In genomic region chr5:128684192-128684591, GRCm38 (mm10) we compare ENCODE assay signal across 13 mouse cellular contexts. TPM values are rescaled to one million over a fixed set of nuclear protein-coding genes. Genes with fewer than 3 reads are reported as not detected.
A peak's percentile ranks its signal among the peaks of the same experiment; 100 is the strongest.
DNase-seq lines count a peak whose midpoint lies in the region; ATAC-seq and TF ChIP-seq lines count a peak whose summit lies in the region.
"Had no signal": no experiment of that assay in that cellular context is flagged by ENCODE, and none has a peak within 500 bp of the region (broad histone marks: within the 10 kb centered on the region; RNA-seq: fewer than 3 reads in every experiment).

No protein-coding gene starts in this region.

- H3K9ac ChIP-seq in lung, postnatal 0 days (replicated peaks; ENCODE audit: low read depth), result no peak overlapping the region
- no peak overlapping the region for H3K9ac ChIP-seq in forebrain, postnatal 0 days
- H3K9ac ChIP-seq in limb, embryonic 13.5 days, result peak overlapping the region; percentile 13; the same call in 1 of the 2 replicates

- no peaks in the 10 kb centered on the region for H3K27me3 ChIP-seq in lung, postnatal 0 days (replicated peaks; ENCODE audit: insufficient read depth, low read length)
- H3K27me3 ChIP-seq in forebrain, postnatal 0 days (ENCODE audit: insufficient read depth, low read length), result no peaks in the 10 kb centered on the region
- H3K27me3 ChIP-seq in limb, embryonic 13.5 days, result no peaks in the 10 kb centered on the region

- no peak overlapping the region for H3K27ac ChIP-seq in lung, postnatal 0 days (ENCODE audit: low read length)
- H3K27ac ChIP-seq in forebrain, postnatal 0 days (ENCODE audit: low read depth, low read length), result no peak overlapping the region
- H3K27ac ChIP-seq in limb, embryonic 13.5 days, result no peak overlapping the region; the same call in 1 of the 2 replicates

- DNase-seq in lung, postnatal 0 days (ENCODE audit: low spot score), result no peak
- DNase-seq in lung, adult 18-20 months, result no peak
- no peak for DNase-seq in forebrain, postnatal 0 days
- peak; percentile 44 for DNase-seq in ovary, postnatal 14 days (ENCODE audit: low spot score)
- DNase-seq in layer of hippocampus, adult 9-11 months, result no peak
- DNase-seq in kidney, adult 8-10 months, result no peak
- DNase-seq: adrenal gland, postnatal 25 days; cerebellum, adult 9-10 months; heart, postnatal 4 days had no signal

- TF ChIP-seq EP300 in lung, postnatal 0 days (IDR thresholded peaks at IDR 0.05), result no peak

- no peaks in the 10 kb centered on the region for H3K4me1 ChIP-seq in lung, postnatal 0 days (ENCODE audit: insufficient read depth, low read depth, low read length)
- H3K4me1 ChIP-seq in forebrain, postnatal 0 days (ENCODE audit: insufficient read depth), result no peaks in the 10 kb centered on the region
- peaks cover 15% of the 10 kb centered on the region for H3K4me1 ChIP-seq in limb, embryonic 13.5 days

- H3K4me2 ChIP-seq in lung, postnatal 0 days (replicated peaks; ENCODE audit: low read depth, low read length), result peak overlapping the region; percentile 20
- H3K4me2 ChIP-seq in forebrain, postnatal 0 days (ENCODE audit: low read depth), result peak overlapping the region; percentile 19
- peak overlapping the region; percentile 56 for H3K4me2 ChIP-seq in limb, embryonic 13.5 days (replicated peaks)

- 15% methylated on average over 10 of the region's 10 CpGs for WGBS in lung, postnatal 0 days
- under 1% methylated on average over 10 of the region's 10 CpGs for WGBS in forebrain, postnatal 0 days
- WGBS in limb, embryonic 13.5 days, result 9% methylated on average over 10 of the region's 10 CpGs

- H3K9me3 ChIP-seq in lung, postnatal 0 days (ENCODE audit: low read length), result no peaks in the 10 kb centered on the region; the same call in 1 of the 2 replicates
- H3K9me3 ChIP-seq in forebrain, postnatal 0 days (ENCODE audit: low read length), result no peaks in the 10 kb centered on the region
- H3K9me3 ChIP-seq in limb, embryonic 13.5 days, result peaks cover 17% of the 10 kb centered on the region

- no peak for TF ChIP-seq CTCF in lung, postnatal 0 days (IDR thresholded peaks at IDR 0.05)
- no peak for TF ChIP-seq CTCF in forebrain, postnatal 0 days (IDR thresholded peaks at IDR 0.05; ENCODE audit: low read depth)

- H3K4me3 ChIP-seq in lung, postnatal 0 days (ENCODE audit: low read depth, low read length), result no peak overlapping the region
- H3K4me3 ChIP-seq in forebrain, postnatal 0 days (ENCODE audit: low read depth, low read length), result no peak overlapping the region
- H3K4me3 ChIP-seq in limb, embryonic 13.5 days, result 0 out of 2 replicates have a peak overlapping the region, but pooled peaks have one; percentile 10

- no peaks in the 10 kb centered on the region for H3K36me3 ChIP-seq in lung, postnatal 0 days (ENCODE audit: insufficient read depth, low read length)
- no peaks in the 10 kb centered on the region for H3K36me3 ChIP-seq in forebrain, postnatal 0 days (ENCODE audit: insufficient read depth)
- H3K36me3 ChIP-seq in limb, embryonic 13.5 days, result no peaks in the 10 kb centered on the region

- ATAC-seq in lung, postnatal 0 days, result no peak
- ATAC-seq in forebrain, postnatal 0 days, result no peak
- no peak for ATAC-seq in limb, embryonic 13.5 days (ENCODE audit: low FRiP score, low read depth)

RNA-seq across cellular contexts. Expression of gene Piwil1, which starts 18.1 kb away (rescaled TPM):
- polyA plus RNA-seq in lung, postnatal 0 days (2015; fragmentation: Nextera tagmentation; extraction: Ambion mirVana), result not detected in 2 replicates
- total RNA-seq in forebrain, postnatal 0 days (2014; rRNA removed), result 0.05 and 0.08 TPM in 2 replicates
- 0.30 and 0.40 TPM in 2 replicates for polyA plus RNA-seq in forebrain, postnatal 0 days (2015; fragmentation: Nextera tagmentation; extraction: Ambion mirVana)
- polyA plus RNA-seq in limb, embryonic 13.5 days (2015; fragmentation: Nextera tagmentation; extraction: Ambion mirVana), result not detected in 2 replicates
- total RNA-seq: adrenal gland, postnatal 25 days; heart, postnatal 4 days; MEL; monocyte, adult 5-6 weeks had no signal
- polyA plus RNA-seq: spleen, adult 2 months had no signal
